Mouse (Mus musculus): ENCODE results near the gene Apoe.
"Not testable (repeated sequence)": the region's sequence is repeated elsewhere in the genome, so short reads cannot be mapped to it uniquely, and the experiment has no call there.

Apoe gene

DNA sequence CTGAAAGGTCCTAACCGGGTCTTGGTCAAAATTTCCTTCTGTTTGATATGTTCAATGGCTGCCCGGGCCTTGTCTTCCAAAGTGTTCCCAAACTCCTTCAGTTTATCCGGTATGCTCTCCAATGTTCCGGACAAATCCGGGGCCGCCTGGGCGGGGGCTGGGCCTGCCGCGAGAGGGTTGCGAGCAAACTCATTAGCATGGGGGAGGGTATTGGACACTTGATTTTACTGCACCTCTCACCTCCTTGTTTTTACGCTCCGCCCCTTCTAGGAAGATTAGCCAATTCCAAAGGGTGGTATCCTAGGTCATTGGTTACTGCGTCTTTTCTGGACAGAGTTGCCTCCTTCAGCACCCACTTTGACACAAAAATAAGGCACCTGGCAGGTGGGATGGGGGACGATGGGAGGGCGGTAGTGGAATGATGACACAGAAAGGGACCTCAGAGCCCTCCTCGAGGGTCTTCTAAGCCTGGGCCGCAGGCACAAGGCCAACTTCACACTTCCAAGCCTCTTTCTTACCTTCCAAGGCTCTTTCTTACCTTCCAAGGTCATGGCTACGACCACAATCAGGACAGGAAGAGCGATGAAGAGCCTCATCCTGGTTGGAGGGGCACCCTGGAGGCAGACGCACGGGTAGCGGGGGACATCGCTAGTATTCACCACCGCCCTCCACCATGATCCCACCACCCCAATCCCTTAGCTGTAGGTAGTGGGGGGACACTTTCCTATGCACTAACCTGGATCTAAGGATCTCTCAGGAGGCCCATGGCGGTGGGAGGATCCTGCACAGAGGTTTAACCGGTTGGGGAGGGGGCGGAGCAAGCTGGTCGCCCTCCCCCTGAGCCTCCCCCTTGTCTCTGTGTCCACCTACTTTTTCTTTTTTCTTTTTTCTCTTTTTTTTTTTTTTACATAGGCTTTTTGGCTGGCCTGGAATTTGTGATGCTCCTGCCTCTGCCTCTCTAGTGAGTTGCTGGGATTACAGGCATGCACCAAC, 6.8 kb downstream of the Apoe start, which contains the start of gene Apoc1:
Gene Apoc1 (minus strand): TSS at position 788 of the 993 bp plus-strand sequence.
- DNase-seq (ENCODE audit: low spot score): no peak

- DNase-seq (ENCODE audit: low spot score): no peak
These were observed 7.6 kb downstream of the Apoe start for GRCm38 (mm10) chr7:19691434-19691833.

GRCm38 (mm10) chr7:19690845-19691244, 8.1 kb downstream of the Apoe start:
- no peak for DNase-seq (ENCODE audit: low spot score)

DNA sequence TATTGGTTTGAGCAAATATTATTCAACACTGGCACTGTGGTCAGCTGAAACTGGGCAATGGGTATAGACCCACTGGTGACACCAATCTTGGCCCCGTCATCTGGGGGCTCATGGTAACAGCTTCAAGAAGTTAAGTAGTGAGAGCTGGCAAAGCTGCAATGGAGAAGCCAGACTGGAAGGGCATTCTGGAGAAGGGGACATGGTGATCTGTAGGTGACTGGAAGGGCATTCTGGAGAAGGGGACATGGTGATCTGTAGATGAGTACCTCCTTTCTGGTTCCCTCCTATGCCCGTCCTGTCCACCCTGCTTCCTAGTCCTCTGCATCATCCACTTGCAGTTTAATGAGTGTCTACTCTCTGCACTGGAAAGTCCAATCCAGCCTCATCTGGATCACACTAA, 10.4 kb downstream of the Apoe start:
- DNase-seq (ENCODE audit: low spot score): no peak

DNA sequence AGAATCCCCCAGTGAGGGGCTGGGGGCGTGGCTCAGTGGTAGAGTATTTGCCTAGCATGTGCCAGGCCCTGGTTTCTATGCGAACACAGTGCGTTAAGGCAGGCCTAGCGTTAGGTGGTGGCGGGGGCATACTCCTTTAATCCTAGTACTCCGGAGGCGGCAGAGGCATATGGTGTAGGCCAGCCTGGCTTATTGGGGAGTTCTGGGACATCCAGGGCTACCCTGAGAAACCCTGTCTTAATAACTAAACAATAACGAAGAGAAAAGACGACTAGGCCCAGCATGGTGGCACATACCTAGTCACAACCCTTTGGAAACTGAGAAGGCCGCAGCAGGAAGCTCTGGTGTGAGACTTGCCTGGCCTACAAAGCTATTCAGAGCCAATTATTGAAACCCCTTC, 10.9 kb downstream of the Apoe start:
- DNase-seq (ENCODE audit: low spot score): no peak

- not testable (repeated sequence) for DNase-seq (ENCODE audit: low spot score)
These were observed 11.9 kb downstream of the Apoe start for GRCm38 (mm10) chr7:19686927-19687583.

GRCm38 (mm10) chr7:19686521-19686920, 12.5 kb downstream of the Apoe start:
- DNase-seq (ENCODE audit: low spot score): no peak

DNA sequence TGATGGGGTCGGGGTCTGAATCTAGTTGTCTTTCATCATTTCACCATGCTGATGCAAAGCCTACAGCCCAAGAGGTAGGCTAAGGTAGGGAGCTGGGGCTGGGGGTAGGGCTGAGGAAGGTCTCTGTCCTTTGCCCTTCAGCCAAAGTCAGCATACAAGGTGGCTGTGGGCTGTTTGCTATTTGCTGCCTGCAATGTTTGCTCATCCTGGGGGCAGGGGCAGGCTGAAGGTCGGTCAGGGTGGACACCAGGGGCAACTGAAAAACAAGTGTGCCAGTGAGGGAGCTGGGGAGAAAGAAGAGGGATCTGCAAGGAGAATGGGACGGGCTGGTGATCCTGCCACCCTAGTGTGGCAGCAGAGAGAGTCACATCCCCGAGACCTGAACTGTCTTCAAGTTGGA, 13.6 kb downstream of the Apoe start:
- no peak for DNase-seq (ENCODE audit: low spot score)

DNA sequence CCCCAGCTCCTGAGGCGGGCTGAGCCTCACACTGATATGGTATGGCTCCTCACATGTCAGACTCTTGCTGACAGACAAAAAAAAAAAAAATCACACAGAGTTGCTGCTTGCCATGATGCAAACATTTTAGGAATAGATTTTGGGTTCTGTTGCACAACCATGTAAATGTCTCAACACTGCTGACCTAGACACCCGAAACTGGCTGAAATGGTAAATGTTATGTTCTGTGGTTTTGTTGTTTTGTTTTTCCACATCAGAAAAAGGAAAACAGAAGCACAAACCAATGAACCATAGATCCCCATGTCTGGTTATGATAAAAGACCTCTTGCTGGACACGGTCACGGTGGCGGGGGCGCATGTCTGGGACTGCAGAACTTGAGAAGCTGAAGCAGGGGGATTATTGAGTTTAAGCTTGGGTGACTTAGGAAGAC, 15.2 kb downstream of the Apoe start:
- DNase-seq (ENCODE audit: low spot score): no peak

DNA sequence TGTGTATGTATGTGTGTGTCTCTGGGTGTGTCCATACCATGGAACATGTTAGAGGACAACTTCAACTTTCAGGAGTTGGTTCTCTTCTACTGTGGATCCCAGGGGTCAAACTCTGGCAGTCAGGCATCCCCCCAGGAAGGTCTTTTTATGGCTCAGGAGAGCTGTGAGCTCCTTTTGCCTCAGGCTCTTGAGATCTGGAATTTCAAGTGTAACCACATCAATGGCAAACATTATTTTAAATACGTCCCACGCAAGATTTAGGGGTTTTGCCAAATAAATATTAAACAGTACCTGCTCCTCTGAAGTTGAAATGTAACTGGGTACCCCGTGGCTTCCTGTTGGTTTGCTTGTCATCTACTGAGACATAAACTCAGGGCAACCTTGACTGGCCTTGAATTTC, 16.0 kb downstream of the Apoe start:
- no peak for DNase-seq (ENCODE audit: low spot score)

DNA sequence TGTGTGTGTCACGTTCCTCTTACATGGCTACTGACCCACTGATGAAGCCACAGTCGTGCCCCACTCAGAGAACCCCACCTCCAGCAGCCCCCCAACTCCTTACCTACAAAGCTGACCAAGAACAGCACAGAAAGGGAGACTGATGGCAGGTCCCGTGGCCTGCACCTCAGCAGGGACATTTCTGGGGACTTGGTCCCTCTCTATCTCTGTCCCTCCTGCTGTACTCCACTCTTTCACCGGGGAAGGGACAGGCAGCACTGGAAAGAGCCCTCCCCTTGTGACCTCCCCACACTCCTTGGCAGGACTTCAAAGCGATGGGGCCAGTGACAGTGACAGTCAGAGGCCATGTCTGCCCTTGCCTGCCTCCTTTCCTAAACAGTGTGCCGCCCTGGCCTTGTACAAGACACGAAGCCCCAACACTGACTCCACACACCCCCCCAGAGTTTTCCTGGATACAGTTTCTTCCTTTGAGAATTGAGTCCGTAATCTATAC, 17.7 kb downstream of the Apoe start, which contains the start of the genes Gm44805 and Apoc4:
Gene Gm44805 (minus strand): TSS at position 222 of the 493 bp plus-strand sequence.
Gene Apoc4 (minus strand): TSS at position 278 of the 493 bp plus-strand sequence.
- no peak for DNase-seq (ENCODE audit: low spot score)

- DNase-seq (ENCODE audit: low spot score): no peak
These were observed 18.3 kb downstream of the Apoe start for GRCm38 (mm10) chr7:19680702-19681101.

GRCm38 (mm10) chr7:19678901-19679300, 20.1 kb downstream of the Apoe start:
- no peak for DNase-seq (ENCODE audit: low spot score)

DNA sequence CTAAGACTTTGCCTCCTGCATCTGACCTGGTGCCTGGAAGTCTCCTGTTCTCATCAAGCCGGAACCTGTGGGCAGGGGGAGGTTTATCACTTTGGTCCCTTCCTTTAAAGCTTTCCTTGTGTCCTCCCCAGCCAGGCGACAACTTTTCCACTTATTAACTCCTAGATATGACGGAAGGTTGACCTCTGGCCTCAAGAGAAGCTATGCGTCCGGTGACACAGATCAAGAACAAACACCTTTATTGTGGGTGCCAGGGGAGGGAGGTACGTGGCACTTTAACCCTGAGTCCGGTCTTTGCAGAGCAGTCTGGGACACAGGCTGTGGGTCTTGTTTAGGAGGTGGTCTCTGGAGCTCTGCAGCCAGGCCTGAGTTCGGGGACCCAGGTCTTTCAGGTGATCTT, 21.1 kb downstream of the Apoe start, which contains the start of gene Apoc2:
Gene Apoc2 (minus strand): TSS at position 70 of the 400 bp plus-strand sequence.
- DNase-seq (ENCODE audit: low spot score): no peak

DNA sequence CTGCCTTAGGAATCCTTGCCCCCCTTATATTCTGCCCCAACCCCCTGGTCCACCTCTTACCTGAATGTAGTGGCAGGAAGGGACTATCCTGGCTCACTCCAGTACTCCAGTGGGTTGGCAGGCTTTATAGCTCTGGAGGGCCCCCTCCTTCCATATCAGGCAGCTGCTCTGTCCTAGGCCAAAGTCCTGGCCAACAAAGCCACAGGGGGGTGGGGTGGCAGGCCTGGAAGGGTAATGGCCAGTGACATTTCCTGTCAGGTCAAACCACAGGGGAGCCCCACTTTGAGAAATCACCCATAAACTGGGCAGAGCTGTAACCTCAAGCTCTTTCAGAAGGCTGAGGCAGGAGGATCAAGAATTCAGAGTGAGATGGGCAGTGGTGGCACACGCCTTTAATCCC, 22.3 kb downstream of the Apoe start:
- DNase-seq (ENCODE audit: low spot score): no peak

DNA sequence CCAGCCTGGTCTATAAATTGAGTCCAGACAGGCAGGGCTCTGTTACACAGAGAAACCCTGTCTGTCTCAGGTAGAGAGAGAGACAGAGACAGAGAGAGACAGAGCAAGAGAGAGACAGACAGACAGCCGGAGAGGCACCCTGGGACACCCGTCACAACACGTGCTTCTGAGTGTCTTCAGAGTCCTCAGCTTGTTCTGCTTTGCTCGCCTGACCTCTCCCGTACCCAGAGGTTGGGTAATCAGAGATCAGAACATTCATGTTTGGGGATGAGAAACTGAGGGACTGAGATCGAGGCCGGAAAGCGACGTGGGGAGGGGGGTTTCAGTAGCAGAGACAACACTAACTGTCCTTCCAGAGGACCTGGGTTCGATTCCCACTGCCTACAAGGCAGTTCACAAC, 23.2 kb downstream of the Apoe start:
- DNase-seq (ENCODE audit: low spot score): no peak

GRCm38 (mm10) chr7:19673083-19673699, 25.8 kb downstream of the Apoe start:
- no peak for DNase-seq (ENCODE audit: low spot score)

- no peak for DNase-seq (ENCODE audit: low spot score)
These were observed 27.5 kb downstream of the Apoe start for GRCm38 (mm10) chr7:19671511-19671910.

DNA sequence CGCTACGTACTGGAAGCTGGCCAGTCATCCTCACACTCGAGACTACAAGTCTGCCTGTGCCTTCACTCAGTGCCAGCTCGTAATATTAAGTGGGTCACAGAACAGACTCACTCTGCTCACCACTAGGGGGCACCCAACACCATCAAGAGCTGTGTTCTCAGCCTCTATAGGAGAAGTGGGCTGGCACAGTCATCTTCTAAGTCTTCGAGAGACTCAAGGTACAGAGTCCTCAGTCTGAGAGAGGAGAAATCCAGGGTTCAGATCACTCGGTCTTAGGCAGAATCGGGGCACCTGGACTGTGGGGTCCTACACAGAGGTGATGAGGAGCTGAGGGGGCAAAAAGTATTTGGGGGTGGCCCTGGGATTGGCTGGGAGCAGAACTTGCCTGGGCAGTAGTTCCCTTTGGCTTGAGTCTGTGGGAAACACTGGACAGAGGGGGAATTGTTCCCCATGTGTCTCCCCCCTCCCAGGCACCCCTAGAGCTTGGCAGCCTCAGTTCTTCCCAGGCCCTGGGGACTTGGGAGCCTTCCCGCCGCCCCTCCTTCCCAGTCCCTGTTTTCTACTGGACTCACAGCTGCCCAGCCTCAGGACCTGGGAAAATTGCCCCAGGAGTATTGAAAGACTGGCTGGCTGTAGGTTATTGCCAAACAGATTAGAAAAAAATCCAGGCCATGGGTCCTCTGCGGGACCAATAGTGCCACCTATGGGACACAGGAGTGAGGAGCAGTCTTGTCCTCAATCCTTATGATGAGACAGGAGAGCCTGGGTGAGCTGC, 29.9 kb downstream of the Apoe start:
- peak; percentile 96 for DNase-seq (ENCODE audit: low spot score)

DNA sequence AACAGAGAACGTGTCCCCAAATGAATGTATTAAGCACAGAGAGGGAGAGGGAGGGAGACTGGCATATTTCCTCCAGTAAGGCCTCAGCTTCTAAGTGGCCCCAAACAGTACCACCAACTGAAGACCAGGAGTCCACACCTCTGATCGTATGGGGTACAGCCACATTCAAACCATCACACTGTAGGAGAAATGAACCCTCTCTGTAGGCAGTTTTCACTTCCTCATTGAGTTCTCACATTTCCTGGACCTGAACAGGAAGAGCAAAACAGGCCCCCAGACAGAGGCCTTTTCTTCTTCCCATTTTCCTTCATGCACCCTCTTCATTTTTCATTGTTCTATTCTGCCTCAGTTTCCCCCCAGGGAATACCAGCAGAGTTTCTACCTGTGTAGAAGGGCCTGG, 31.6 kb downstream of the Apoe start:
- no peak for DNase-seq (ENCODE audit: low spot score)

- no peak for DNase-seq (ENCODE audit: low spot score)
These were observed 32.2 kb downstream of the Apoe start for GRCm38 (mm10) chr7:19666750-19667149.

Data from embryo, embryonic 10 days (tissue).